In genomic region chr8:94152513-94153300, GRCm38 (mm10) we compare ENCODE assay signal across 8 mouse cellular contexts. TPM values are rescaled to one million over a fixed set of nuclear protein-coding genes. Genes with fewer than 3 reads are reported as not detected.
A peak's percentile ranks its signal among the peaks of the same experiment; 100 is the strongest.
DNase-seq lines count a peak whose midpoint lies in the region; ATAC-seq and TF ChIP-seq lines count a peak whose summit lies in the region.

Gene Mt3 (plus strand): TSS chr8:94152607.

- WGBS in cerebellum, adult 2 months: 1% methylated on average over 29 of the region's 29 CpGs
- under 1% methylated on average over 29 of the region's 29 CpGs for WGBS in forebrain, postnatal 0 days

- H3K36me3 ChIP-seq in forebrain, postnatal 0 days (ENCODE audit: insufficient read depth): no peaks in the 10 kb centered on the region

- TF ChIP-seq POLR2A in cerebellum, adult 2 months (IDR thresholded peaks at IDR 0.05; ENCODE audit: borderline replicate concordance, insufficient read depth, low read length): peak; percentile 94

- no peaks in the 10 kb centered on the region for H3K27me3 ChIP-seq in cerebellum, adult 2 months (ENCODE audit: control insufficient read depth, insufficient read depth, low read length)
- no peaks in the 10 kb centered on the region for H3K27me3 ChIP-seq in forebrain, postnatal 0 days (ENCODE audit: insufficient read depth, low read length)

- H3K9ac ChIP-seq in forebrain, postnatal 0 days: peak within 1 kb of the TSS; percentile 65

- H3K4me3 ChIP-seq in cerebellum, adult 2 months (replicated peaks; ENCODE audit: insufficient read depth, low read depth, low read length): peak within 1 kb of the TSS; percentile 87
- peak within 1 kb of the TSS; percentile 52 for H3K4me3 ChIP-seq in forebrain, postnatal 0 days (ENCODE audit: low read depth, low read length)

- peak within 1 kb of the TSS; percentile 74 for H3K4me2 ChIP-seq in forebrain, postnatal 0 days (ENCODE audit: low read depth)

- H3K4me1 ChIP-seq in cerebellum, adult 2 months (ENCODE audit: control insufficient read depth, insufficient read depth, low read length): peaks cover 2% of the 10 kb centered on the region; the same call in 1 of the 2 replicates
- H3K4me1 ChIP-seq in forebrain, postnatal 0 days (ENCODE audit: insufficient read depth): peaks cover 8% of the 10 kb centered on the region; the same call in 1 of the 2 replicates

- ATAC-seq in forebrain, postnatal 0 days: peak; percentile 89
- ATAC-seq in megakaryocyte progenitor cell, adult 5-6 weeks (replicated peaks; ENCODE audit: poor library complexity): peak; percentile 90

- DNase-seq in R1 (ENCODE audit: low read depth, low spot score): peak; percentile 57
- DNase-seq in cerebellum, adult 2 months: peak; percentile 91
- DNase-seq in forebrain, postnatal 0 days: peak; percentile 88
- DNase-seq in heart, postnatal 4 days: peak; percentile 60
- DNase-seq in layer of hippocampus, postnatal 25 days (ENCODE audit: extremely low spot score in 1 of 2, low spot score in 1 of 2): peak; percentile 81 to 85
- peak; percentile 77 for DNase-seq in right cerebral cortex, postnatal 4 days
- DNase-seq in spleen, adult 12 weeks (ENCODE audit: low spot score): no peak

- no peaks in the 10 kb centered on the region for H3K9me3 ChIP-seq in forebrain, postnatal 0 days (ENCODE audit: low read length)

- TF ChIP-seq CTCF in cerebellum, adult 2 months (IDR thresholded peaks at IDR 0.05; ENCODE audit: borderline replicate concordance, insufficient read depth, low read depth, low read length): no peak
- TF ChIP-seq CTCF in forebrain, postnatal 0 days (IDR thresholded peaks at IDR 0.05; ENCODE audit: low read depth): peak; percentile 52

- peak within 1 kb of the TSS; percentile 91 for H3K27ac ChIP-seq in cerebellum, adult 2 months (ENCODE audit: insufficient read depth, low read length)
- H3K27ac ChIP-seq in forebrain, postnatal 0 days (ENCODE audit: low read depth, low read length): peak within 1 kb of the TSS; percentile 67

RNA-seq across cellular contexts. Expression of gene Mt3, which starts in this region (rescaled TPM):
- 1,323 and 1,416 TPM in 2 replicates for polyA plus RNA-seq in cerebellum, adult 2 months (2012; rRNA removed)
- 151 and 445 TPM in 2 replicates for total RNA-seq in forebrain, postnatal 0 days (2014; rRNA removed)
- 316 and 341 TPM in 2 replicates for polyA plus RNA-seq in forebrain, postnatal 0 days (2015; fragmentation: Nextera tagmentation; extraction: Ambion mirVana)
- total RNA-seq in heart, postnatal 4 days (2021): 10 to 100 TPM; 26.7 to 28.1 TPM
- total RNA-seq in layer of hippocampus, postnatal 25 days (2021): 1,000 to 10,000 TPM; 1,168 to 1,277 TPM
- total RNA-seq in megakaryocyte progenitor cell, adult 5-6 weeks (2015): not detected in 2 replicates
- total RNA-seq in megakaryocyte progenitor cell, adult 5-6 weeks (2017): not detected in 2 replicates

Comparison
In these comparisons a context has a peak if more than half of its experiments do, and no peak if none do; other contexts are left out.
1. RNA of gene Mt3 (total RNA-seq): 1,168 to 1,277 TPM in layer of hippocampus, postnatal 25 days, 151 to 445 TPM in forebrain, postnatal 0 days and 26.7 to 28.1 TPM in heart, postnatal 4 days; not detected in megakaryocyte progenitor cell, adult 5-6 weeks; every median in the first group is over 10 times any median in the second.
2. Peak in ATAC-seq in megakaryocyte progenitor cell, adult 5-6 weeks; RNA of the gene not detected or under 1 TPM.